ENCODE assay signal across 17 mouse cellular contexts in genomic region chr2:18919797-18920354, GRCm38 (mm10).
DNase-seq lines count a peak whose midpoint lies in the region; ATAC-seq and TF ChIP-seq lines count a peak whose summit lies in the region.
"Had no signal": no experiment of that assay in that cellular context is flagged by ENCODE, and none has a peak within 500 bp of the region (broad histone marks: within the 10 kb centered on the region; RNA-seq: fewer than 3 reads in every experiment).

No protein-coding gene starts in this region.

- no peaks in the 10 kb centered on the region for H3K27me3 ChIP-seq in kidney, adult 2 months (replicated peaks; ENCODE audit: control insufficient read depth, insufficient read depth, low read length)
- H3K27me3 ChIP-seq in liver, embryonic 14.5 days (ENCODE audit: control insufficient read depth, insufficient read depth, low read length): no peaks in the 10 kb centered on the region
- H3K27me3 ChIP-seq in embryonic facial prominence, embryonic 13.5 days: no peaks in the 10 kb centered on the region
- no peaks in the 10 kb centered on the region for H3K27me3 ChIP-seq in liver, embryonic 15.5 days
- H3K27me3 ChIP-seq: limb, embryonic 15.5 days; megakaryocyte, embryonic 14.5 days had no signal

- no peak for TF ChIP-seq EP300 in liver, embryonic 14.5 days (IDR thresholded peaks at IDR 0.05; ENCODE audit: low read depth)

- 33% methylated on average over 5 of the region's 5 CpGs for WGBS in kidney, adult 2 months
- 43% methylated on average over 5 of the region's 5 CpGs for WGBS in liver, embryonic 14.5 days (ENCODE audit: insufficient replicate concordance)
- WGBS in embryonic facial prominence, embryonic 13.5 days: 56% methylated on average over 5 of the region's 5 CpGs
- WGBS in liver, embryonic 15.5 days (ENCODE audit: insufficient replicate concordance): 57% methylated on average over 5 of the region's 5 CpGs

- H3K4me2 ChIP-seq in liver, embryonic 14.5 days (ENCODE audit: low read depth): no peak overlapping the region
- H3K4me2 ChIP-seq in embryonic facial prominence, embryonic 13.5 days: no peak overlapping the region
- H3K4me2 ChIP-seq in liver, embryonic 15.5 days: no peak overlapping the region
- H3K4me2 ChIP-seq: limb, embryonic 15.5 days had no signal

- ATAC-seq in liver, embryonic 14.5 days (ENCODE audit: insufficient read depth): peak; percentile 27; the same call in 1 of the 2 replicates
- ATAC-seq in embryonic facial prominence, embryonic 13.5 days (ENCODE audit: insufficient number of reproducible peaks, insufficient read depth, low FRiP score, low TSS enrichment, low read depth): 0 out of 2 replicates have a peak, but pooled peaks have one; percentile 32
- 0 out of 2 replicates have a peak, but pooled peaks have one; percentile 14 for ATAC-seq in liver, embryonic 15.5 days (ENCODE audit: insufficient read depth)
- ATAC-seq: forebrain, embryonic 14.5 days had no signal

- peaks cover 7% of the 10 kb centered on the region; the same call in 1 of the 2 replicates for H3K4me1 ChIP-seq in kidney, adult 2 months (ENCODE audit: control insufficient read depth, insufficient read depth, low read length)
- H3K4me1 ChIP-seq in liver, embryonic 14.5 days (replicated peaks; ENCODE audit: control insufficient read depth in 2 of 2, insufficient read depth in 2 of 2, low read length in 1 of 2): peaks cover 33 to 43% of the 10 kb centered on the region in 2 experiments
- peaks cover 46% of the 10 kb centered on the region for H3K4me1 ChIP-seq in embryonic facial prominence, embryonic 13.5 days
- peaks cover 73% of the 10 kb centered on the region for H3K4me1 ChIP-seq in liver, embryonic 15.5 days (replicated peaks)

- H3K27ac ChIP-seq in kidney, adult 2 months (ENCODE audit: insufficient read depth, low read depth, low read length): no peak overlapping the region
- no peak overlapping the region for H3K27ac ChIP-seq in liver, embryonic 14.5 days
- no peak overlapping the region for H3K27ac ChIP-seq in embryonic facial prominence, embryonic 13.5 days
- H3K27ac ChIP-seq in liver, embryonic 15.5 days (replicated peaks): 0 out of 2 replicates have a peak overlapping the region, but pooled peaks have one; percentile 24
- H3K27ac ChIP-seq: heart, adult 2 months; limb, embryonic 15.5 days had no signal

- no peak overlapping the region for H3K9ac ChIP-seq in liver, embryonic 14.5 days (replicated peaks)
- H3K9ac ChIP-seq in embryonic facial prominence, embryonic 13.5 days: no peak overlapping the region
- H3K9ac ChIP-seq in liver, embryonic 15.5 days: no peak overlapping the region
- H3K9ac ChIP-seq: limb, embryonic 15.5 days had no signal

- H3K36me3 ChIP-seq in kidney, adult 2 months (ENCODE audit: control insufficient read depth, insufficient read depth, low read length): no peaks in the 10 kb centered on the region
- H3K36me3 ChIP-seq in liver, embryonic 14.5 days (replicated peaks; ENCODE audit: control insufficient read depth, insufficient read depth, low read depth): no peaks in the 10 kb centered on the region
- no peaks in the 10 kb centered on the region for H3K36me3 ChIP-seq in embryonic facial prominence, embryonic 13.5 days
- no peaks in the 10 kb centered on the region for H3K36me3 ChIP-seq in liver, embryonic 15.5 days (replicated peaks)
- H3K36me3 ChIP-seq: limb, embryonic 15.5 days had no signal

- peak; percentile 21 for DNase-seq in kidney, adult 2 months
- DNase-seq in kidney, postnatal 10 days: no peak
- DNase-seq in liver, embryonic 14.5 days (ENCODE audit: low read depth in 3 of 3, low spot score in 3 of 3): no peak
- DNase-seq in liver: no peak
- no peak for DNase-seq in cerebellum, adult 11-12 months
- DNase-seq in thymus, postnatal 10 days (ENCODE audit: low spot score in 2 of 2): no peak
- DNase-seq: adrenal gland, adult 8-10 months; B cell, adult 2 months; cerebellum, adult 8-10 months; heart, adult 2 months; lung, postnatal 10 days; right cerebral cortex, postnatal 25 days had no signal

- no peak overlapping the region for H3K4me3 ChIP-seq in kidney, adult 2 months (ENCODE audit: insufficient read depth, low read depth, low read length)
- no peak overlapping the region for H3K4me3 ChIP-seq in liver, embryonic 14.5 days (ENCODE audit: insufficient read depth in 1 of 2, low read depth in 2 of 2, low read length in 2 of 2)
- H3K4me3 ChIP-seq in embryonic facial prominence, embryonic 13.5 days: no peak overlapping the region
- no peak overlapping the region for H3K4me3 ChIP-seq in liver, embryonic 15.5 days (replicated peaks)
- H3K4me3 ChIP-seq: heart, adult 2 months; limb, embryonic 15.5 days had no signal

- TF ChIP-seq CTCF in kidney, adult 2 months (conservative IDR thresholded peaks at IDR 0.05; ENCODE audit: insufficient read depth, insufficient read length, low read depth, low read length): no peak
- TF ChIP-seq CTCF in liver, embryonic 14.5 days (IDR thresholded peaks at IDR 0.05; ENCODE audit: low read depth): no peak

- no peaks in the 10 kb centered on the region for H3K9me3 ChIP-seq in liver, embryonic 14.5 days (ENCODE audit: control insufficient read depth, low read length)
- H3K9me3 ChIP-seq in embryonic facial prominence, embryonic 13.5 days: no peaks in the 10 kb centered on the region
- no peaks in the 10 kb centered on the region for H3K9me3 ChIP-seq in liver, embryonic 15.5 days (replicated peaks)
- H3K9me3 ChIP-seq: limb, embryonic 15.5 days; megakaryocyte, embryonic 14.5 days had no signal

- TF ChIP-seq POLR2A in kidney, adult 2 months (IDR thresholded peaks at IDR 0.05; ENCODE audit: low read depth, low read length): no peak
